Mouse (Mus musculus) heart, embryonic 15.5 days (tissue): ENCODE results near the gene Iqcn. TPM values are rescaled to one million over a fixed set of nuclear protein-coding genes. Genes with fewer than 3 reads are reported as not detected.
A peak's percentile ranks its signal among the peaks of the same experiment; 100 is the strongest.

Source experiments
- ATAC-seq: fragments of 200-750 bp; cut with Nextera tagmentation; replicated peaks from 2 replicates; pipeline ENCODE4 v1.8.0; 2017; ENCODE audit warnings: low read depth, moderate TSS enrichment; ENCODE audit not compliant: insufficient number of reproducible peaks, insufficient read depth, low FRiP score
- H3K27ac ChIP-seq: fragments of 300-500 bp; sonication (generic); 2 replicates; pipeline ENCODE4 v1.5.1; 2015; ENCODE audit warnings: mild to moderate bottlenecking, inconsistent platforms
- H3K27me3 ChIP-seq: fragments of 300-500 bp; sonication (generic); 2 replicates; pipeline ENCODE4 v1.6.1; 2015; ENCODE audit warnings: inconsistent platforms
- H3K36me3 ChIP-seq: fragments of 300-500 bp; sonication (generic); 2 replicates; pipeline ENCODE4 v1.6.1; 2015; ENCODE audit warnings: mild to moderate bottlenecking, inconsistent platforms
- H3K4me1 ChIP-seq: fragments of 300-500 bp; sonication (generic); replicated peaks from 2 replicates; pipeline ENCODE4 v1.6.1; 2015; ENCODE audit warnings: inconsistent platforms
- H3K4me2 ChIP-seq: fragments of 300-500 bp; sonication (generic); 2 replicates; pipeline ENCODE4 v1.6.1; 2015; ENCODE audit warnings: inconsistent platforms, mild to moderate bottlenecking, moderate library complexity
- H3K4me3 ChIP-seq: fragments of 300-500 bp; sonication (generic); 2 replicates; pipeline ENCODE4 v1.5.1; 2015; ENCODE audit warnings: mild to moderate bottlenecking, inconsistent platforms
- H3K9ac ChIP-seq: fragments of 300-500 bp; sonication (generic); 2 replicates; pipeline ENCODE4 v1.6.1; 2015; ENCODE audit warnings: mild to moderate bottlenecking, inconsistent platforms
- H3K9me3 ChIP-seq: fragments of 300-500 bp; sonication (generic); replicated peaks from 2 replicates; pipeline ENCODE4 v1.6.1; 2016; ENCODE audit warnings: inconsistent platforms
- WGBS: fragments of 180-500 bp; shearing (Covaris S2); methylation state at CpG from one replicate; pipeline ENCODE4 v1.1.7; 2015; ENCODE audit warnings: mixed read lengths; 5-methylcytosine and 5-hydroxymethylcytosine counted together
- polyA plus RNA-seq: library from polyadenylated mRNA; unstranded; fragments of >200 nt; fragmentation: Nextera tagmentation; extraction: Ambion mirVana; gene quantifications from 2 replicates; pipeline ENCODE4 v1.2.1, GENCODE M21; 2015

The Iqcn gene
- polyA plus RNA-seq, 1 experiment from 2014 or later = 0.04 TPM

DNA sequence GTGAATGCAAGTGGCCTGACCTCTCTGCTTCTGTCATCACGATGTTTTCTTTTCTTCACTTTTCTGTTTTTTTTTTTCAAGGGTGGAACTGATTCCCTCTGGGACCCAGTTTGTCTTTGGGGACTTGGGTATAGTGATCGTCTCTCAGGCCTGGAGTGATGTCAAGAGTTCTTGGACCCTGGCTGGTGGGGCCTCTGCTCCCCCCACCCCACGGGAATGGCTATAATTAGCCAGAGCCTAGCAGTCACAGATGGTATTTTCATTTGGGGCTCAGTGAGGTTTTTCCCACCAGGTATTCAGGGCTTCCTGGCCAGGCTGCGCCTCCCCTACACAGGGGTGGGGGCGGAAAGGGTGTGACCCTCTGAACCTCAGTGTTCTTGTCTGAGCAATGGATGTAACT lies 38.4 kb downstream of the Iqcn start:
- Histone ChIP-seq H3K27me3 (peaks cover 68% of the 10 kb centered on the region), H3K27ac (no peak overlapping the region), H3K4me2 (no peak overlapping the region), H3K36me3 (no peaks in the 10 kb centered on the region), H3K4me1 (peaks cover 33% of the 10 kb centered on the region), H3K9me3 (no peaks in the 10 kb centered on the region), H3K9ac (no peak overlapping the region), H3K4me3 (no peak overlapping the region)
- 41% methylated on average over 5 of the region's 5 CpGs for WGBS
- no peak for ATAC-seq

DNA sequence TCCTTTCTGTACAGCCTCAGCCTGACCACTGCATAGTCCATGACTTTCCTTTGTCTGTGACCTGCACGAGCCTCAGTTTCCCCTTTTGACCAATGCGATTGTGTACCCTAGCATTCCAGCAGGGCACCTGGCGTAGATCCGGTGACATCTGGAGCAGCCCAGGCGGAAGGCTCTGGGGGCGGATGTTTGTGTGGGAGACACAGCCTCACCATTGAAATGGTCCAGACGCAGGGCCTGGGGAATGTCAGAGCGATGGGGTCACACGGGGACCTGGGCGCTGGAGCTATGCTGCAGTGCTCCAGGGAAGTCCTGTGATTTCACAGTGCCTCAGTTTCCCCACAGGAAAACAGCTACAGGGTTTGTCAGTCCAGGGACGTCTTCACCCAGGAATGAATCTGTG lies 38.9 kb downstream of the Iqcn start:
- Histone ChIP-seq H3K27me3 (peaks cover 71% of the 10 kb centered on the region), H3K9me3 (no peaks in the 10 kb centered on the region), H3K27ac (no peak overlapping the region), H3K4me1 (peaks cover 33% of the 10 kb centered on the region), H3K36me3 (no peaks in the 10 kb centered on the region), H3K4me2 (no peak overlapping the region), H3K9ac (no peak overlapping the region), H3K4me3 (no peak overlapping the region)
- 38% methylated on average over 11 of the region's 11 CpGs for WGBS
- ATAC-seq = no peak

DNA sequence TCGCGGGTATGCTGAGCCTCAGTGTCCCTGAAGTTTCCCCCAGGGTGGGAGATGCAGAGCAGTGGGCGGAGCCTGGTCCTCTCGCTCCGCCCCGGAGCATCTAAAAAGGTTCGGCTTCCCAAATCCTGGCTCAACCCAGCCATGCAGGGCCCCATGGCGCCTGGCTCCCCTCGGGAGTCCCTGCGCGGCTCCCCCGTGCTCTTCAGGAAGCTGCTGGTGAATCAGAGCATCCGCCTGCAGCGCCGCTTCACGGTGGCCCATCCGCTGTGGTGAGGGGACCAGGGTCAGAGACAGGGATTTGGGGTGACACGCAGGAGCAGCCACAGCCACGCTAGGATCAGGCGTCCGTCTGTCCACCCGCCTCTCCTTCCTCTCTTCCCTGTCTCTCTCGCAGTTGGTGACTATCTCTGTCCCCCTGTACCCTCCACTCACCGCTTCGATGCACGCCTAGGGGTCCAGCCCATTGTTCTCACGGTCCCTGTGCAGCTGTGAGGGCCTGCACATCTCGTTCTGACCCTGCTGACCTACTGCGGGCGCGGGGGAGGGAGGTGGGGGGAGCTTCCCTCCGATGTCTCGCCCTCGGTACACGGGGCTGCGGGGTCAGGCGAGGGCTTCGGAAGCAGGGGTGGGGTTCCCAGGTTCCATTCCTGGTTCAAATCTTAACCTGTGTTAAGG lies 39.9 kb downstream of the Iqcn start:
- Histone ChIP-seq H3K27me3 (peaks cover 76% of the 10 kb centered on the region), H3K36me3 (no peaks in the 10 kb centered on the region), H3K4me2 (peak overlapping the region; percentile 65), H3K27ac (no peak overlapping the region), H3K4me3 (peak overlapping the region; percentile 40), H3K9ac (no peak overlapping the region), H3K4me1 (peaks cover 33% of the 10 kb centered on the region), H3K9me3 (no peaks in the 10 kb centered on the region)
- ATAC-seq = no peak
- WGBS = 3% methylated on average over 38 of the region's 38 CpGs

DNA sequence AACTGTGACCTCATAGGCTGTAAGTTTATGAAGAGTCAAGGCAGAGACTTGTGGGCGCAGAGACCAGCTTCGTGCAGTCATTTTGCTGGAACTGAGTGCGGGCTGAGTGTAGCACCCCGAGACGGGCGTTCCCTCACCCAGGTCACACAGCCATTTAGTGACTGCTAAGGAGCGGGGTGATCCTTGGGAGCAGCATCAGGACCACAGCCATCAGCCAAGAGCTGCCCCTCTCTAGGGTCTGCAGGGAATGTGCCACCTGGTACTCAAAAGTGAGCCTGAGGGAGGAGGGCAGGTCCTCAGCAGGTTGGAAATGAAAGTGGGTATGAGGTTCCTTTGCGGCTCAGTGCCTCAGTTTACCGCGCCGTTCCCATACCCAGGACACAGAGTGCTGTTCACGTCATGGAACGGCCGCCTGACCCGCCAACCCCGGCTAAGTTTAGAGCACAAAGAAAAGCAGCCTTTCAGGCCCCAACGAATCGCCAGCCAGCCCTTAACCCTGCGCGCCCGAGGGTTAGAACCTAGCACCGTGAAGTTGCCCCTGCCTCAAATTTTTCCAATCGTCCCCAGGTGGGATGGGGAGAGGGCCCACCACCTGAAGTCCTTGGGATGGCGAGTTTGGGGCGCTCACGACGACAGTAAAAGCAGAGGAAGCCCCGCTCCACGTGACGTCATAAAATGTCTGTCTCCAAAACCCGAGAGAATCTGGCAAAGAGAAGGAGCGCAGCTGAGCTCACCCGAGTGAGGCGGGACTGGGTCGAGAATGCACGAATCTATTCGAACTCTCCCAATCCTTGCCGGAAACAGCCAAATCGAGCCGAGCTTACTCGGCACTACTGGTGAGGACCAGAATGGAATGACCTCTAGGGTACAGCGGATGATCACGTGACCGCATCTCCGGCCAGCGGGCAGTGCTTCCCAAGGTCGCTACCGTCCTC lies 40.7 kb downstream of the Iqcn start:
- H3K9ac ChIP-seq = no peak overlapping the region
- peak overlapping the region; percentile 65 for H3K4me2 ChIP-seq
- peak overlapping the region; percentile 40 for H3K4me3 ChIP-seq
- no peaks in the 10 kb centered on the region for H3K9me3 ChIP-seq
- WGBS = 4% methylated on average over 48 of the region's 48 CpGs
- no peak for ATAC-seq
- no peaks in the 10 kb centered on the region for H3K36me3 ChIP-seq
- no peak overlapping the region for H3K27ac ChIP-seq
- peaks cover 80% of the 10 kb centered on the region for H3K27me3 ChIP-seq
- peaks cover 33% of the 10 kb centered on the region for H3K4me1 ChIP-seq

DNA sequence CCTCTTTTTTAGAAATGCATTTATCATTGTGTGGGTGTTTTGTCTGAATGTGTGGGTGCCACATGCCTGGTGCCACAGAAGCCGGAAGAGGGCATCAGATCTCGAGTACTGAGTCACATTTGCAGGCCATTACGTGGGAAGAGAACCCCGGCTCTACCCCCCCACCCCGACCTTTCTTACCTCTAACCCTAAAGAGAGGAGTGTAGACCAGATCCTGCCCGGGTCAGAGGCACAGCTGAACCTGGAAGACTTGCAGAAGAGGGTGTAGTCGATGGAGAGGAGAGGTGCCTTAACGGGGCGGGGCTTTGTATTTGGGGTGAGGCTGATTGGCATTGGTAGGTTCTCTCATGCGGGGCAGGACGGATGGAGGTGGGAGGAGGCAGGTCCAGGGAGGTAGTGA lies 41.5 kb downstream of the Iqcn start:
- Histone ChIP-seq H3K27me3 (peaks cover 89% of the 10 kb centered on the region), H3K4me1 (peaks cover 33% of the 10 kb centered on the region), H3K27ac (no peak overlapping the region), H3K4me3 (no peak overlapping the region), H3K4me2 (peak overlapping the region; percentile 65; the same call in 1 of the 2 replicates), H3K9me3 (no peaks in the 10 kb centered on the region), H3K9ac (no peak overlapping the region), H3K36me3 (no peaks in the 10 kb centered on the region)
- WGBS = 47% methylated on average over 11 of the region's 11 CpGs
- ATAC-seq = no peak

DNA sequence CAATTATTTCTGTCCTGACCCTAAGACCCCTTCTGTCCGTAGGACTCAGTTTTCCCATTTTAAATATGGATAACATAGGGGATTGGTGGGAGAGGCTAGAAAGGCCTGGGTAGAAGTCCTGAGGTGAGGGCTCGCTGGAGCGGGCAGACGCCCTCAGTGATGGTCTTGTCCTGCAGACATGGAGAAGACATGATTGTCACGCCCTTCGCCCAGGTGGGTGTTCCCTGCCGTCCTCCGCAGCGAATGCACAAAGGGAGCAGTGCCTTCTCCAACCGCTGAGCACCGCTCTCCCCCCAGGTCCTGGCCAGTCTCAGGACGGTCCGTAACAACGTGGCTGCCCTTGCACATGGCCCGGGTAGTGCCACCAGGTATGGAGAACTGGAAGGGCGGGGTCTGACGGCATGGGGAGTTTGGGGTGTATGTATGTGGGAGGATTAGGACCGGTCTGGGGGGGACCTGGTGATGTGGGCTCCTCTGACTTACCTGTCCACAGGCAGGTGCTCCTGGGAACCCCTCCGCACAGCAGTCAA lies 42.5 kb downstream of the Iqcn start:
- H3K4me2 ChIP-seq = no peak overlapping the region
- WGBS = 51% methylated on average over 19 of the region's 19 CpGs
- peaks cover 88% of the 10 kb centered on the region for H3K27me3 ChIP-seq
- H3K4me3 ChIP-seq = no peak overlapping the region
- no peak overlapping the region for H3K9ac ChIP-seq
- no peaks in the 10 kb centered on the region for H3K9me3 ChIP-seq
- peaks cover 33% of the 10 kb centered on the region for H3K4me1 ChIP-seq
- no peak for ATAC-seq
- H3K27ac ChIP-seq = no peak overlapping the region
- no peaks in the 10 kb centered on the region for H3K36me3 ChIP-seq

DNA sequence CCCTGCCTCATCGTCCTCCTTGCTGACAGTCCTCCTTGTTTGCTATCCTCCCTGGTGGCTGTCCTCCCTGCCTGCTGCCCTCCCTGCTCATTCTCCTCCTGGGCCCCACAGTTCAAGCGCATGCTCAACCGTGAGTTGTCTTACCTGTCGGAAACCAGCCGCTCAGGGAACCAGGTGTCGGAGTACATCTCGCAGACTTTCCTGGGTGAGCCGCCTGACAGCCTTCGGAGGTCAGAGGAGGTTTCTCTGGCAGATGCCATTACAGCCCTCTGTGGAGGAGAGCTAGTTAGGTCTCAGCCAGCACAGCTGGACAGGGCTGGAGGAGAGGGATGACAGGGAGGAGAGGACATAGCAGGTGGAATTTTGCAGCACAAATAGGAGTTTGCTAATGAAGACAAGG lies 43.4 kb downstream of the Iqcn start:
- no peaks in the 10 kb centered on the region for H3K9me3 ChIP-seq
- H3K27me3 ChIP-seq = peaks cover 88% of the 10 kb centered on the region

DNA sequence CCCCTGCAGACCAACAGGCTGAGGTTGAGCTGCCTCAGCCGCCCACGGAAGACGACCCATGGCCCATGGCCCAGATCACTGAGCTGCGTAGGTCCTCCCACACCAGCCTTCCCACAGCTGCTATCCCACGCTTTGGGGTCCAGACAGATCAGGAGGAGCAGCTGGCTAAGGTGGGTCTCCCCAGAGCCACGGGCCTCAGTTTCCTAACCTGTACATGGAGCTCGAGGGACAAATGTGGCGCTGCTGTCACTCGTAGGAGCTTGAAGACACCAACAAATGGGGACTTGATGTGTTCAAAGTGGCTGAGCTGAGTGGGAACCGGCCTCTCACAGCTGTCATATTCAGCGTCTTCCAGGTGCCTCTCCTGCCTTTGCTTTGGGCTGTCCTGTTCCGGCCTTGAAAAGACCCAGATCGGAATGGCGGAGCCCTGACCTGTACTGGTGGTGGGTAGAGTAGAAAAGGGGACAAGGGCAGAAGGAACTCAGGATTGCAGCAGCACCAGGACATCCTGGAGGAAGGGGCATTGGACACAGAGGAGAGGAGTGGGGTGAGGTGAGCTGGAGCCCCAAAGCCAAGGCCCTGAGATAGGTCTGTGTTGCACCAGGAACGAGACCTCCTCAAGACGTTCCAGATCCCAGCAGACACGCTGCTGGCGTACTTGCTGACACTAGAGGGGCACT lies 44.1 kb downstream of the Iqcn start:
- Histone ChIP-seq H3K4me3 (no peak overlapping the region), H3K27me3 (peaks cover 83% of the 10 kb centered on the region), H3K9me3 (no peaks in the 10 kb centered on the region), H3K9ac (no peak overlapping the region), H3K27ac (no peak overlapping the region), H3K4me2 (no peak overlapping the region), H3K4me1 (peaks cover 25% of the 10 kb centered on the region), H3K36me3 (no peaks in the 10 kb centered on the region)
- WGBS = 77% methylated on average over 18 of the region's 18 CpGs
- no peak for ATAC-seq

More for the DNA sequence above, 43.4 kb downstream of the Iqcn start:
- H3K9ac ChIP-seq = no peak overlapping the region
- H3K4me2 ChIP-seq = no peak overlapping the region
- H3K27ac ChIP-seq = no peak overlapping the region
- H3K4me3 ChIP-seq = no peak overlapping the region
- peaks cover 29% of the 10 kb centered on the region for H3K4me1 ChIP-seq
- no peaks in the 10 kb centered on the region for H3K36me3 ChIP-seq
- no peak for ATAC-seq
- 61% methylated on average over 9 of the region's 9 CpGs for WGBS

DNA sequence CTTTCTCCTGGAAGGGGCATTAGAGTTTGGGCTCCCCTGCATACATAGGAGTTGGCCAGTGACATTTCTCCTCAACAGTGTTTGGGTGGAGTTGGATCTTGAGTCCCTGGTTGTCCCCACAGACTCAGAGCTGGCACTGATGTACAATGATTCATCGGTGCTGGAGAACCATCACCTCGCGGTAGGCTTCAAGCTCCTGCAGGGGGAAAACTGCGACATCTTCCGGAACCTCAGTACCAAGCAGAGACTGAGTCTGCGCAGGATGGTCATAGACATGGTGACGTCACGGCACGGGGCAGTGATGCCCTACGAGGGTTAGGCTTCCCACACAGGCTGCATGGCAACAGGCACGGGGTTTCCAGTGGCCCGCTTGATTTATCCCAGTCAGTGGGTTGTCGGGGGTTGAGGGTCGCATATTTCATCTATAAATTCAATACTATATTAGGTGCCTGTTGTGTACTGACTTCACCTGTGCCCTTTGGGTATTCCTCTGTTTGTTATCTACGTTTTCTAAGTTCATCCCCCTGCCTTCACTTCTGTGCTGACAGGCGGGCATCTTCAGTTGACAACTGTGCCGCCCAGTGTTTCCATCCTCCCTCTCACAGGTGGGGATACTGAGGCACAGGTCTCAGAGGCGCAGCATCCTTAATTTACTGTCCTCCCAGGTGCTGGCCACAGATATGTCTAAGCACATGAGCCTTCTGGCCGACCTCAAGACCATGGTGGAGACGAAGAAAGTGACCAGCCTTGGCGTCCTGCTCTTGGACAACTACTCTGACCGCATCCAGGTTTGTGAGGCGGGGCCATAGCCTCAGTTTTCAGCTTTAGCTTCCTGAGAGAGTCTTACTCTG lies 45.2 kb downstream of the Iqcn start:
- peaks cover 72% of the 10 kb centered on the region for H3K27me3 ChIP-seq
- no peak for ATAC-seq
- H3K27ac ChIP-seq = no peak overlapping the region
- 79% methylated on average over 23 of the region's 23 CpGs for WGBS
- H3K4me2 ChIP-seq = no peak overlapping the region
- H3K9me3 ChIP-seq = no peaks in the 10 kb centered on the region
- H3K4me3 ChIP-seq = no peak overlapping the region
- H3K9ac ChIP-seq = no peak overlapping the region
- H3K36me3 ChIP-seq = no peaks in the 10 kb centered on the region
- peaks cover 24% of the 10 kb centered on the region for H3K4me1 ChIP-seq

DNA sequence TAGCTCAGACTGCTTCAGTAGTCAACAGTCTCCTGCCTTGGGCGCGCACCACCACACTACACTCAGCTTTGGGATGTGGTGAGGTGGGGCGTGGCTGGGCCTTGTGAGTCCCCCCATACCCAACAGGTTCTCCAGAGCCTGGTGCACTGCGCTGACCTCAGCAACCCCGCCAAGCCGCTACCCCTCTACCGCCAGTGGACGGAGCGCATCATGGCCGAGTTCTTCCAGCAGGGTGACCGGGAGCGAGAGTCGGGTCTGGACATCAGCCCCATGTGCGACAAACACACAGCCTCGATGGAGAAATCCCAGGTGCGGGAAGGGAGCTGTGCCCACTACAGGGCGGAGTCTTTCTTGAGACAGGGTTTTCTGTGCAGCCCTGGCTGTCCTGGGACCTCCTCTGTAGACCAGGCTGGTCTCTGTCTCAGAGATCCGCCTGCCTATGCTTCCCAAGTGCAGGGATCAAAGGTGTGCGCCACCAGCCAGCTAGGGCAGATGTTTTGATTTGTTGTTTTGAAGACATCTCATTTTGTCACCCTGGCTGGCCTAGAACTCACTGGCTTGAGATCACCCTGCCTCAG lies 45.9 kb downstream of the Iqcn start:
- no peak overlapping the region for H3K27ac ChIP-seq
- WGBS = 75% methylated on average over 19 of the region's 19 CpGs
- H3K9me3 ChIP-seq = no peaks in the 10 kb centered on the region
- H3K9ac ChIP-seq = no peak overlapping the region
- peaks cover 24% of the 10 kb centered on the region for H3K4me1 ChIP-seq
- no peak for ATAC-seq
- peaks cover 64% of the 10 kb centered on the region for H3K27me3 ChIP-seq
- H3K36me3 ChIP-seq = no peaks in the 10 kb centered on the region
- H3K4me2 ChIP-seq = no peak overlapping the region
- H3K4me3 ChIP-seq = no peak overlapping the region
